Mouse (Mus musculus): ENCODE measurements at regions not wholly inside any gene's neighbourhood (a gene's known extent, or its start where the extent isn't known, plus 50 kb on each side); places are given as distances from the start of the nearest gene placed in this dataset.

GRCm38 (mm10) chr2:9287077-9287476 lies 594.0 kb upstream of the 4930412O13Rik start:
- TF ChIP-seq CTCF (IDR thresholded peaks at IDR 0.05) (no peak), EP300 (IDR thresholded peaks at IDR 0.05; ENCODE audit: insufficient read depth, low read depth, low read length) (no peak)

Measured in heart, adult 2 months (tissue).